Mouse (Mus musculus) spleen, adult 2 months (tissue): ENCODE measurements around the gene Cdv3.

Experiments
- CTCF ChIP-seq: fragments of 200-500 bp; IDR thresholded peaks from 2 replicates; pipeline ENCODE4 v1.5.1; 2011; ENCODE audit warnings: mild to moderate bottlenecking, inconsistent platforms; ENCODE audit not compliant: insufficient read depth, insufficient read length, insufficient replicate concordance; ENCODE audit errors: extremely low read depth
- POLR2A ChIP-seq: fragments of 200-500 bp; IDR thresholded peaks from 2 replicates; pipeline ENCODE4 v1.6.1; 2011; ENCODE audit warnings: low read depth, low read length, inconsistent platforms

DNA sequence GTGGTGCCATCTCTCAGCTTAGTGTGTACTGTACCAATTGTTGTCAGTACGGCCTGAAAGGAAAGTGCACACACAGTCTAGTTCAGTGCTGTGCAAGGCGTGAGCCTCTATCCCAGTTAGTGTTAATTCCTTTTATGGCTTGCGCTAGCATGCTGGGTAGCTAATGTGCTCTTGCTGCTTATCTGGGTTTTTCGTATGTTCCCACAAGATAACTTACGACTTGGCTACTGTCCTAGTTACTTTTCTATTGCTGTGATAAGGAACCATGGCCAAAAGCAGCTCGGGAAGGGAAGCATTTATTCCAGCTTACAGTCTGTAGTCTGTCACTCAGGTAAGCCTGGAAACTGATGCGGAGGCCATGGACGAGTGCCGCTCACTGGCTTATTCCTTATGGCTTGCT is 39.2 kb downstream of the Cdv3 start:
- TF ChIP-seq CTCF (no peak), POLR2A (no peak)
